22 mouse cellular contexts compared by ENCODE assay signal in the genomic region with DNA sequence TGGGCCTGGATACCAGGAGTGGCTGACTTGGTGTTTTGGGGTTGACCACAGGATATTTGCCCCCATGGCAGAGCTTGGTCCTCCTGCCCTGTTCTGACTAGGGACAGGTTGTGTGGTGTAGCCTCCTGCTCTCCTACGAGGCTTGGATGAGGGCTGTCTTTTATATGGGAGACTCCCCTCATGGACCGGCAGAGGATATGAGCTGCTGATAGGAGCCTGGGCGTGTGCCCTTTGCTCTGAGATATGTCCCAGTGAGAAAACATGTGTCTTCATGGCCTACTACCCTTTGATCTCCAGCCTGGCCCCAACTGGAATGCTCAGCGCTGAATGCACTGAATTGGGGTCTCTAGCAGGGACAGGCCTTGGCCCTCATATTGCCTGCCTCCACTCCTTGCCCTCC. TPM values are rescaled to one million over a fixed set of nuclear protein-coding genes. Genes with fewer than 3 reads are reported as not detected.
A peak's percentile ranks its signal among the peaks of the same experiment; 100 is the strongest.
DNase-seq lines count a peak whose midpoint lies in the region; ATAC-seq lines count a peak whose summit lies in the region.
"Had no signal": no experiment of that assay in that cellular context is flagged by ENCODE, and none has a peak within 500 bp of the region (broad histone marks: within the 10 kb centered on the region; RNA-seq: fewer than 3 reads in every experiment).

No protein-coding gene starts in this region.

- H3K4me1 ChIP-seq in liver, embryonic 16.5 days (ENCODE audit: control insufficient read depth, low read depth, low read length) = peaks cover 3% of the 10 kb centered on the region
- H3K4me1 ChIP-seq in intestine, embryonic 16.5 days (ENCODE audit: control insufficient read depth, insufficient read depth, low read length) = peaks cover 16% of the 10 kb centered on the region
- H3K4me1 ChIP-seq in neural tube, embryonic 15.5 days = 0 out of 2 replicates have a peak, but pooled peaks cover 5% of the 10 kb centered on the region
- H3K4me1 ChIP-seq: embryonic facial prominence, embryonic 12.5 days; forebrain, embryonic 13.5 days had no signal

- H3K4me2 ChIP-seq in liver, embryonic 16.5 days (ENCODE audit: low read depth, low read length) = no peak overlapping the region
- H3K4me2 ChIP-seq in intestine, embryonic 16.5 days (ENCODE audit: low read depth, low read length) = no peak overlapping the region
- no peak overlapping the region for H3K4me2 ChIP-seq in neural tube, embryonic 15.5 days
- H3K4me2 ChIP-seq: embryonic facial prominence, embryonic 12.5 days; forebrain, embryonic 13.5 days; forebrain, embryonic 15.5 days had no signal

- no peak overlapping the region for H3K9ac ChIP-seq in liver, embryonic 16.5 days (ENCODE audit: low read depth, low read length)
- peak overlapping the region; percentile 4; the same call in 1 of the 2 replicates for H3K9ac ChIP-seq in intestine, embryonic 16.5 days (ENCODE audit: low read depth, low read length)
- no peak overlapping the region for H3K9ac ChIP-seq in neural tube, embryonic 15.5 days (replicated peaks)
- H3K9ac ChIP-seq: embryonic facial prominence, embryonic 12.5 days; forebrain, embryonic 13.5 days; forebrain, embryonic 15.5 days had no signal

- H3K4me3 ChIP-seq in liver, embryonic 16.5 days (ENCODE audit: low read depth, low read length) = no peak overlapping the region
- H3K4me3 ChIP-seq in intestine, embryonic 16.5 days (ENCODE audit: low read length) = no peak overlapping the region
- H3K4me3 ChIP-seq in neural tube, embryonic 15.5 days (replicated peaks) = no peak overlapping the region
- H3K4me3 ChIP-seq: embryonic facial prominence, embryonic 10.5 days; embryonic facial prominence, embryonic 12.5 days; forebrain, embryonic 13.5 days; forebrain, embryonic 15.5 days had no signal

- H3K9me3 ChIP-seq in liver, embryonic 16.5 days (replicated peaks; ENCODE audit: control insufficient read depth, low read length) = no peaks in the 10 kb centered on the region
- H3K9me3 ChIP-seq in intestine, embryonic 16.5 days (ENCODE audit: control insufficient read depth, low read length) = no peaks in the 10 kb centered on the region
- H3K9me3 ChIP-seq in neural tube, embryonic 15.5 days (replicated peaks) = no peaks in the 10 kb centered on the region
- H3K9me3 ChIP-seq: embryonic facial prominence, embryonic 10.5 days; embryonic facial prominence, embryonic 12.5 days; forebrain, embryonic 13.5 days; forebrain, embryonic 15.5 days had no signal

- H3K27ac ChIP-seq in liver, embryonic 16.5 days (ENCODE audit: low read length) = no peak overlapping the region
- H3K27ac ChIP-seq in intestine, embryonic 16.5 days (ENCODE audit: low read length) = no peak overlapping the region
- H3K27ac ChIP-seq in neural tube, embryonic 15.5 days (replicated peaks) = no peak overlapping the region
- H3K27ac ChIP-seq: embryonic facial prominence, embryonic 10.5 days; embryonic facial prominence, embryonic 12.5 days; forebrain, embryonic 13.5 days; forebrain, embryonic 15.5 days had no signal

- no peaks in the 10 kb centered on the region for H3K36me3 ChIP-seq in liver, embryonic 16.5 days (ENCODE audit: control insufficient read depth, insufficient read depth)
- H3K36me3 ChIP-seq in intestine, embryonic 16.5 days (ENCODE audit: control insufficient read depth, insufficient read depth, low read length) = no peaks in the 10 kb centered on the region
- no peaks in the 10 kb centered on the region for H3K36me3 ChIP-seq in neural tube, embryonic 15.5 days
- H3K36me3 ChIP-seq: embryonic facial prominence, embryonic 10.5 days; embryonic facial prominence, embryonic 12.5 days; forebrain, embryonic 15.5 days had no signal

- 54% methylated on average over 4 of the region's 4 CpGs for WGBS in liver, embryonic 16.5 days (ENCODE audit: insufficient replicate concordance)
- WGBS in intestine, embryonic 16.5 days = 65% methylated on average over 4 of the region's 4 CpGs
- WGBS in neural tube, embryonic 15.5 days = 89% methylated on average over 4 of the region's 4 CpGs

- ATAC-seq in liver, embryonic 16.5 days (ENCODE audit: low read depth) = peak; percentile 43
- ATAC-seq in intestine, embryonic 16.5 days = peak; percentile 61
- no peak for ATAC-seq in neural tube, embryonic 15.5 days (ENCODE audit: low FRiP score)
- ATAC-seq: forebrain, embryonic 13.5 days; forebrain, embryonic 15.5 days had no signal

- no peaks in the 10 kb centered on the region for H3K27me3 ChIP-seq in liver, embryonic 16.5 days (ENCODE audit: control insufficient read depth, insufficient read depth, low read depth, low read length)
- H3K27me3 ChIP-seq in intestine, embryonic 16.5 days (replicated peaks; ENCODE audit: control insufficient read depth, insufficient read depth, low read length) = 0 out of 2 replicates have a peak, but pooled peaks cover 2% of the 10 kb centered on the region
- 0 out of 2 replicates have a peak, but pooled peaks cover 2% of the 10 kb centered on the region for H3K27me3 ChIP-seq in neural tube, embryonic 15.5 days (replicated peaks)
- H3K27me3 ChIP-seq: embryonic facial prominence, embryonic 12.5 days; forebrain, embryonic 13.5 days; forebrain, embryonic 15.5 days had no signal

- DNase-seq in liver = no peak
- DNase-seq in testis, postnatal 14 days (ENCODE audit: low spot score) = peak; percentile 21
- no peak for DNase-seq in testis, postnatal 10 days (ENCODE audit: low spot score)
- no peak for DNase-seq in adrenal gland, postnatal 4 days (ENCODE audit: low spot score in 2 of 2)
- DNase-seq: adrenal gland, adult 2 months; adrenal gland, postnatal 10 days; adrenal gland, postnatal 25 days; cerebellum, adult 11-12 months; cerebellum, adult 2 months; cerebellum, adult 9-10 months; cerebellum, postnatal 10 days; cerebellum, postnatal 25 days had no signal

RNA-seq across cellular contexts. Expression of a gene that starts 42.4 kb away (rescaled TPM):
- polyA plus RNA-seq in liver, embryonic 16.5 days (2015; fragmentation: Nextera tagmentation; extraction: Ambion mirVana) = 0.07 TPM in 1 of 2 replicates, not detected in the other
- polyA plus RNA-seq in intestine, embryonic 16.5 days (2015; fragmentation: Nextera tagmentation; extraction: Ambion mirVana) = 9.0 and 9.1 TPM in 2 replicates
- under 1 TPM in 1 of 2 experiments, not detected in 1; 0.11 TPM for total RNA-seq in adrenal gland, postnatal 4 days (2021)
- polyA plus RNA-seq in neural tube, embryonic 15.5 days (2015; fragmentation: Nextera tagmentation; extraction: Ambion mirVana) = 0.29 TPM in 1 of 2 replicates, not detected in the other
- total RNA-seq: adrenal gland, adult 2 months; adrenal gland, postnatal 10 days; adrenal gland, postnatal 25 days; MEL had no signal
- polyA plus RNA-seq: adrenal gland, adult 2 months; C2C12; cortical plate, adult 2 months; forebrain, embryonic 13.5 days; forebrain, embryonic 15.5 days had no signal
